Mouse (Mus musculus) erythroblast, adult 5-6 weeks (primary cell): ENCODE data around the gene Ngef. TPM values are rescaled to one million over a fixed set of nuclear protein-coding genes. Genes with fewer than 3 reads are reported as not detected.
A peak's percentile ranks its signal among the peaks of the same experiment; 100 is the strongest.

Source experiments
- ATAC-seq: replicated peaks from 2 replicates; pipeline ENCODE4 v1.8.0; 2016; ENCODE audit warnings: moderate number of reproducible peaks, mild to moderate bottlenecking, moderate TSS enrichment, inconsistent platforms; ENCODE audit not compliant: poor library complexity, low FRiP score, severe bottlenecking
- total RNA-seq, 2 experiments: library from RNA; stranded (forward) in 1 of 2; stranded (reverse) in 1 of 2; fragments of 150-400 nt in 1 of 2; fragments of 200-764, 138-1000 nt in 1 of 2; gene quantifications; 2 replicates each; pipeline versions ENCODE4 v1.2.3 to v1.2.4; 2015 to 2017; ENCODE audit warnings: low replicate concordance in 2 of 2

Ngef gene
- total RNA-seq (2015; ENCODE audit: low replicate concordance) (not detected in 2 replicates), total RNA-seq (2017; ENCODE audit: low replicate concordance) (not detected in 2 replicates)

GRCm38 (mm10) chr1:87573800-87574215 lies at the start of gene Ngef:
Gene Ngef, minus strand, starts transcription at chr1:87573870.
- ATAC-seq: no peak

GRCm38 (mm10) chr1:87621858-87622279 lies 48.2 kb upstream of the Ngef start:
- peak; percentile 2; the same call in 1 of the 2 replicates for ATAC-seq

GRCm38 (mm10) chr1:87621146-87621857 lies 47.6 kb upstream of the Ngef start:
- ATAC-seq: peak; percentile 28

- peak; percentile 15 for ATAC-seq
Observed at GRCm38 (mm10) chr1:87620693-87621092, 47.0 kb upstream of the Ngef start.

- peak; percentile 33 for ATAC-seq
Observed at GRCm38 (mm10) chr1:87620211-87620668, 46.6 kb upstream of the Ngef start, which contains the start of gene Inpp5d. Gene Inpp5d, plus strand, starts transcription at chr1:87620312.

- ATAC-seq: no peak
Observed at GRCm38 (mm10) chr1:87614576-87615295, 41.1 kb upstream of the Ngef start.

GRCm38 (mm10) chr1:87608416-87609046 lies 34.9 kb upstream of the Ngef start:
- ATAC-seq: peak; percentile 70

GRCm38 (mm10) chr1:87607385-87608091 lies 33.9 kb upstream of the Ngef start:
- peak; percentile 53; the same call in 1 of the 2 replicates for ATAC-seq

- no peak for ATAC-seq
Observed at GRCm38 (mm10) chr1:87605296-87605695, 31.6 kb upstream of the Ngef start.

- ATAC-seq: no peak
Observed at GRCm38 (mm10) chr1:87603389-87603788, 29.7 kb upstream of the Ngef start.

GRCm38 (mm10) chr1:87601801-87602200 lies 28.1 kb upstream of the Ngef start:
- no peak for ATAC-seq

GRCm38 (mm10) chr1:87600533-87600932 lies 26.9 kb upstream of the Ngef start:
- ATAC-seq: no peak

GRCm38 (mm10) chr1:87594671-87595070 lies 21.0 kb upstream of the Ngef start:
- ATAC-seq: peak; percentile 18; the same call in 1 of the 2 replicates

GRCm38 (mm10) chr1:87594261-87594660 lies 20.6 kb upstream of the Ngef start:
- ATAC-seq: no peak

- ATAC-seq: no peak
Observed at GRCm38 (mm10) chr1:87589980-87590379, 16.3 kb upstream of the Ngef start.

- ATAC-seq: no peak
Observed at GRCm38 (mm10) chr1:87589162-87589561, 15.5 kb upstream of the Ngef start.

GRCm38 (mm10) chr1:87580824-87581223 lies 7.2 kb upstream of the Ngef start:
- ATAC-seq: peak; percentile 44

GRCm38 (mm10) chr1:87578965-87579364 lies 5.3 kb upstream of the Ngef start:
- no peak for ATAC-seq

GRCm38 (mm10) chr1:87574785-87575184 lies 1.1 kb upstream of the Ngef start:
- ATAC-seq: no peak

- ATAC-seq: no peak
Observed at GRCm38 (mm10) chr1:87574353-87574752, 683 bp upstream of the Ngef start.
